Comparison of ENCODE assay signal across 9 mouse cellular contexts in the genomic region with DNA sequence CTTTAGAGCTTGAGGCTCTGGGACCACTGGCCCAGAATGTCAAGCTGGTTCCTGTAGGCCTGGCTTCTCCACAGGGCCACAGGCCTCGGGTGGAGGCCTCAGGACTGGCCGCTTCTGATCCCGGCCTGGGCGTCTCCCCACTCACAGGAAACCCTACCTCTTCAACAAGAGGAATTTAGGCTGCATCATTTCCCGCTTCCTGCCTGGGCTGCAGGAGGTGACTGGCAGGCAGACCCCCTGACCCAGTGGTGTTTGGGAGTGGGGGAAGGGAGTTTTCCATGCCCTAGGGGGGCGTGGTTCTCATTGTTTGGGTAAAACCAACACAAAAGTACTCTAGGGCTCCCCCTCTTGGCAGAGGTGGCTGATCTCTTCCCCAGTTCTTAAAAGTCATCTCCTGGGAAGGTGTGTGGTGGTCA. TPM values are rescaled to one million over a fixed set of nuclear protein-coding genes. Genes with fewer than 3 reads are reported as not detected.
DNase-seq lines count a peak whose midpoint lies in the region; ATAC-seq and TF ChIP-seq lines count a peak whose summit lies in the region.
"Had no signal": no experiment of that assay in that cellular context is flagged by ENCODE, and none has a peak within 500 bp of the region (broad histone marks: within the 10 kb centered on the region; RNA-seq: fewer than 3 reads in every experiment).

No protein-coding gene starts in this region.

- H3K4me3 ChIP-seq in ES-E14 (ENCODE audit: insufficient read depth in 1 of 2, low read depth in 1 of 2, low read length in 2 of 2, poor library complexity in 1 of 2, severe bottlenecking in 1 of 2): peak overlapping the region; percentile 20 to 39; a peak in 3 of 4 replicates
- H3K4me3 ChIP-seq in midbrain, embryonic 11.5 days (ENCODE audit: low read depth, low read length): no peak overlapping the region

- peaks cover 18 to 41% of the 10 kb centered on the region in 2 experiments for H3K4me1 ChIP-seq in ES-E14 (ENCODE audit: control insufficient read depth in 2 of 2, insufficient read depth in 2 of 2, low read length in 2 of 2, poor library complexity in 1 of 2)
- H3K4me1 ChIP-seq in midbrain, embryonic 11.5 days (ENCODE audit: control insufficient read depth, insufficient read depth, low read length): peaks cover 48% of the 10 kb centered on the region

- ATAC-seq in midbrain, embryonic 11.5 days (ENCODE audit: low FRiP score): no peak

- peaks cover 26% of the 10 kb centered on the region for H3K36me3 ChIP-seq in ES-E14 (ENCODE audit: control insufficient read depth, insufficient read depth, low read length, poor library complexity, severe bottlenecking)
- H3K36me3 ChIP-seq in midbrain, embryonic 11.5 days (ENCODE audit: control insufficient read depth, insufficient read depth, low read length): no peaks in the 10 kb centered on the region

- intact Hi-C loops in heart, postnatal 10 days (cut with DNase I): loop anchor here (10.0 kb wide), 1 partner anchor 297 kb away; no protein-coding TSS in a partner anchor
- intact Hi-C loops in left cerebral cortex, postnatal 36 days (cut with DNase I): no loop called here

- H3K9me3 ChIP-seq in ES-E14 (ENCODE audit: control insufficient read depth, insufficient read depth, low read depth, low read length): no peaks in the 10 kb centered on the region
- no peaks in the 10 kb centered on the region for H3K9me3 ChIP-seq in midbrain, embryonic 11.5 days (ENCODE audit: control insufficient read depth, low read length)

- H3K27me3 ChIP-seq in midbrain, embryonic 11.5 days (ENCODE audit: control insufficient read depth, insufficient read depth, low read length): no peaks in the 10 kb centered on the region

- H3K9ac ChIP-seq in ES-E14 (ENCODE audit: insufficient read depth, low read depth, low read length, poor library complexity, severe bottlenecking): peak overlapping the region; percentile 52
- H3K9ac ChIP-seq in midbrain, embryonic 11.5 days (ENCODE audit: low read length): no peak overlapping the region

- DNase-seq in 416B (ENCODE audit: low read depth) (peak; percentile 85), ES-E14 (ENCODE audit: low read depth, low spot score) (peak; percentile 97)
- DNase-seq in embryo, embryonic 11 days: peak; percentile 93
- DNase-seq in heart, postnatal 10 days: peak; percentile 76 to 84
- peak; percentile 86 to 89 for DNase-seq in kidney, postnatal 25 days
- peak; percentile 93 for DNase-seq in midbrain, embryonic 11.5 days (ENCODE audit: low spot score, missing footprints)
- DNase-seq in thymus, postnatal 4 days: peak; percentile 82
- no peak for DNase-seq in left cerebral cortex, postnatal 36 days (ENCODE audit: low spot score in 2 of 2)

- no peak overlapping the region for H3K4me2 ChIP-seq in midbrain, embryonic 11.5 days

- 18% methylated on average over 6 of the region's 6 CpGs for WGBS in midbrain, embryonic 11.5 days

- peak overlapping the region; percentile 90 for H3K27ac ChIP-seq in ES-E14 (ENCODE audit: insufficient read depth, low read depth, low read length, poor library complexity, severe bottlenecking)
- peak overlapping the region; percentile 3; the same call in 1 of the 2 replicates for H3K27ac ChIP-seq in midbrain, embryonic 11.5 days (ENCODE audit: low read depth, low read length)

- in situ Hi-C loops in ES-E14 (cut with MboI; ENCODE audit: low sequenced_read_pairs in 2 of 2, unreplicated experiment in 2 of 2): no loop called here

TF ChIP-seq in ES-E14, 5 proteins besides CTCF, POLR2A, EP300 and RAD21:
- TF ChIP-seq CHD2 (IDR thresholded peaks at IDR 0.05; ENCODE audit: low read depth, low read length) (no peak), HCFC1 (IDR thresholded peaks at IDR 0.05; ENCODE audit: borderline replicate concordance, insufficient read depth, low read length) (no peak), MAFK (IDR thresholded peaks at IDR 0.05; ENCODE audit: insufficient read depth, low read depth, low read length) (no peak), ZNF384 (IDR thresholded peaks at IDR 0.05; ENCODE audit: low read depth, low read length) (no peak), ZC3H11A (IDR thresholded peaks at IDR 0.05; ENCODE audit: borderline replicate concordance, low read depth, low read length) (no peak)

RNA-seq across cellular contexts. Expression of a gene that starts 4.0 kb away (rescaled TPM):
- 43.1 and 55.2 TPM in 2 replicates for total RNA-seq in ES-E14 (2012; rRNA removed)
- 10 to 100 TPM; 64.5 to 65.1 TPM for total RNA-seq in heart, postnatal 10 days (2021)
- polyA plus RNA-seq in midbrain, embryonic 11.5 days (2014; fragmentation: Nextera tagmentation; extraction: Ambion mirVana): 11.3 and 13.8 TPM in 2 replicates
- total RNA-seq in left cerebral cortex, postnatal 36 days (2021): 100 to 1,000 TPM; 277 to 296 TPM

RNA-seq across cellular contexts. Expression of a gene that starts 7.9 kb away (rescaled TPM):
- 7.0 and 10.7 TPM in 2 replicates for total RNA-seq in ES-E14 (2012; rRNA removed)
- total RNA-seq in heart, postnatal 10 days (2021): 10 to 100 TPM; 12.8 to 15.0 TPM
- 9.5 and 13.5 TPM in 2 replicates for polyA plus RNA-seq in midbrain, embryonic 11.5 days (2014; fragmentation: Nextera tagmentation; extraction: Ambion mirVana)
- 10 to 100 TPM; 84.9 to 99.0 TPM for total RNA-seq in left cerebral cortex, postnatal 36 days (2021)

RNA-seq across cellular contexts. Expression of a gene that starts 17.6 kb away (rescaled TPM):
- total RNA-seq in ES-E14 (2012; rRNA removed): 1.6 and 1.7 TPM in 2 replicates
- total RNA-seq in heart, postnatal 10 days (2021): 1 to 10 TPM; 1.7 to 4.5 TPM
- 1.9 and 2.1 TPM in 2 replicates for polyA plus RNA-seq in midbrain, embryonic 11.5 days (2014; fragmentation: Nextera tagmentation; extraction: Ambion mirVana)
- 1 to 10 TPM; 1.2 to 1.3 TPM for total RNA-seq in left cerebral cortex, postnatal 36 days (2021)

RNA-seq across cellular contexts. Expression of a gene that starts 18.4 kb away (rescaled TPM):
- total RNA-seq in ES-E14 (2012; rRNA removed): 18.4 and 23.5 TPM in 2 replicates
- total RNA-seq in heart, postnatal 10 days (2021): 10 to 100 TPM; 11.8 to 12.9 TPM
- 25.5 and 27.3 TPM in 2 replicates for polyA plus RNA-seq in midbrain, embryonic 11.5 days (2014; fragmentation: Nextera tagmentation; extraction: Ambion mirVana)
- total RNA-seq in left cerebral cortex, postnatal 36 days (2021): 1 to 10 TPM; 3.9 to 4.6 TPM

RNA-seq across cellular contexts. Expression of a gene that starts 21.6 kb away (rescaled TPM):
- 0.26 TPM in 1 of 2 replicates, not detected in the other for total RNA-seq in ES-E14 (2012; rRNA removed)
- total RNA-seq in heart, postnatal 10 days (2021): not detected
- polyA plus RNA-seq in midbrain, embryonic 11.5 days (2014; fragmentation: Nextera tagmentation; extraction: Ambion mirVana): 0.10 TPM in 1 of 2 replicates, not detected in the other
- total RNA-seq in left cerebral cortex, postnatal 36 days (2021): not detected
- polyA plus RNA-seq: gonadal fat pad, adult 2 months had no signal

Comparison
In these comparisons a context has a peak if more than half of its experiments do, and no peak if none do; other contexts are left out.
1. DNase-seq: peak in 416B (single experiment), ES-E14 (single experiment), embryo, embryonic 11 days (single experiment), heart, postnatal 10 days (2 of 2), kidney, postnatal 25 days (2 of 2), midbrain, embryonic 11.5 days (single experiment) and thymus, postnatal 4 days (single experiment); none in left cerebral cortex, postnatal 36 days (0 of 2).